In genomic region chr6:125039533-125040153, GRCm38 (mm10) we compare ENCODE assay signal across 7 mouse cellular contexts. TPM values are rescaled to one million over a fixed set of nuclear protein-coding genes. Genes with fewer than 3 reads are reported as not detected.
DNase-seq lines count a peak whose midpoint lies in the region; ATAC-seq and TF ChIP-seq lines count a peak whose summit lies in the region.

Ing4 (plus strand) TSS chr6:125039760.

- ATAC-seq in intestine, postnatal 0 days = peak; percentile 96
- peak; percentile 96 for ATAC-seq in midbrain, embryonic 12.5 days (ENCODE audit: low FRiP score, low read depth)

- H3K9me3 ChIP-seq in embryonic facial prominence, embryonic 10.5 days = no peaks in the 10 kb centered on the region
- H3K9me3 ChIP-seq in intestine, postnatal 0 days (ENCODE audit: control insufficient read depth) = no peaks in the 10 kb centered on the region
- H3K9me3 ChIP-seq in midbrain, embryonic 12.5 days = no peaks in the 10 kb centered on the region

- intact Hi-C loops in left cerebral cortex, postnatal 4 days (cut with DNase I) = no loop called here

- no peak for TF ChIP-seq POLR2A in small intestine, adult 2 months (IDR thresholded peaks at IDR 0.05; ENCODE audit: low read depth, low read length)

- H3K27ac ChIP-seq in embryonic facial prominence, embryonic 10.5 days (replicated peaks) = peak within 1 kb of the TSS; percentile 90
- H3K27ac ChIP-seq in intestine, postnatal 0 days (ENCODE audit: low read depth, low read length) = peak within 1 kb of the TSS; percentile 62; the same call in 1 of the 2 replicates
- peak within 1 kb of the TSS; percentile 62 for H3K27ac ChIP-seq in midbrain, embryonic 12.5 days (replicated peaks)
- peak within 1 kb of the TSS; percentile 5; the same call in 1 of the 2 replicates for H3K27ac ChIP-seq in small intestine, adult 2 months (ENCODE audit: insufficient read depth, low read depth, low read length)

- H3K36me3 ChIP-seq in embryonic facial prominence, embryonic 10.5 days (replicated peaks) = peaks cover 66% of the 10 kb centered on the region
- H3K36me3 ChIP-seq in intestine, postnatal 0 days (ENCODE audit: control insufficient read depth, insufficient read depth) = peaks cover 38% of the 10 kb centered on the region
- peaks cover 36% of the 10 kb centered on the region for H3K36me3 ChIP-seq in midbrain, embryonic 12.5 days
- H3K36me3 ChIP-seq in small intestine, adult 2 months (ENCODE audit: control insufficient read depth, insufficient read depth, low read length) = peaks cover 29% of the 10 kb centered on the region

- H3K4me3 ChIP-seq in embryonic facial prominence, embryonic 10.5 days = peak within 1 kb of the TSS; percentile 79
- H3K4me3 ChIP-seq in intestine, postnatal 0 days (ENCODE audit: low read depth, low read length) = peak within 1 kb of the TSS; percentile 72
- peak within 1 kb of the TSS; percentile 72 for H3K4me3 ChIP-seq in midbrain, embryonic 12.5 days
- peak within 1 kb of the TSS; percentile 77 for H3K4me3 ChIP-seq in small intestine, adult 2 months (ENCODE audit: low read depth, low read length)

- H3K9ac ChIP-seq in intestine, postnatal 0 days (ENCODE audit: low read depth, low read length) = peak within 1 kb of the TSS; percentile 62
- peak within 1 kb of the TSS; percentile 76 for H3K9ac ChIP-seq in midbrain, embryonic 12.5 days (replicated peaks)

- H3K27me3 ChIP-seq in embryonic facial prominence, embryonic 10.5 days (replicated peaks; ENCODE audit: low read depth, poor library complexity, severe bottlenecking) = no peaks in the 10 kb centered on the region
- no peaks in the 10 kb centered on the region for H3K27me3 ChIP-seq in intestine, postnatal 0 days (replicated peaks; ENCODE audit: control insufficient read depth, insufficient read depth, low read length)
- H3K27me3 ChIP-seq in midbrain, embryonic 12.5 days = no peaks in the 10 kb centered on the region
- no peaks in the 10 kb centered on the region for H3K27me3 ChIP-seq in small intestine, adult 2 months (ENCODE audit: control insufficient read depth, insufficient read depth, low read length)

- peak; percentile 91 for DNase-seq in adrenal gland, postnatal 10 days
- DNase-seq in embryonic facial prominence, embryonic 10.5 days (ENCODE audit: low spot score) = peak; percentile 90
- DNase-seq in gonadal fat pad, adult 2 months (ENCODE audit: low read depth) = peak; percentile 94
- DNase-seq in left cerebral cortex, postnatal 4 days = peak; percentile 90

- TF ChIP-seq CTCF in intestine, postnatal 0 days (IDR thresholded peaks at IDR 0.05; ENCODE audit: low read depth) = no peak
- no peak for TF ChIP-seq CTCF in small intestine, adult 2 months (IDR thresholded peaks at IDR 0.05; ENCODE audit: extremely low read depth, insufficient read length, insufficient replicate concordance, low read depth, low read length)

- peaks cover 15% of the 10 kb centered on the region for H3K4me1 ChIP-seq in embryonic facial prominence, embryonic 10.5 days
- no peaks in the 10 kb centered on the region for H3K4me1 ChIP-seq in intestine, postnatal 0 days (replicated peaks; ENCODE audit: control insufficient read depth, insufficient read depth, low read length)
- peaks cover 16% of the 10 kb centered on the region for H3K4me1 ChIP-seq in midbrain, embryonic 12.5 days
- peaks cover 4% of the 10 kb centered on the region; the same call in 1 of the 2 replicates for H3K4me1 ChIP-seq in small intestine, adult 2 months (ENCODE audit: control insufficient read depth, insufficient read depth, insufficient read length, low read length)

- under 1% methylated on average over 26 of the region's 26 CpGs for WGBS in embryonic facial prominence, embryonic 10.5 days
- under 1% methylated on average over 26 of the region's 26 CpGs for WGBS in intestine, postnatal 0 days
- WGBS in midbrain, embryonic 12.5 days = under 1% methylated on average over 26 of the region's 26 CpGs
- WGBS in small intestine, adult 2 months = under 1% methylated on average over 26 of the region's 26 CpGs

- peak within 1 kb of the TSS; percentile 66 for H3K4me2 ChIP-seq in intestine, postnatal 0 days (replicated peaks; ENCODE audit: low read depth)
- peak within 1 kb of the TSS; percentile 88 for H3K4me2 ChIP-seq in midbrain, embryonic 12.5 days (replicated peaks)

RNA-seq across cellular contexts. Expression of gene Ing4, which starts in this region (rescaled TPM):
- 10 to 100 TPM; 72.5 to 83.1 TPM for total RNA-seq in adrenal gland, postnatal 10 days (2021)
- 125 and 137 TPM in 2 replicates for polyA plus RNA-seq in embryonic facial prominence, embryonic 10.5 days (2016; fragmentation: Nextera tagmentation; extraction: Ambion mirVana)
- polyA plus RNA-seq in gonadal fat pad, adult 2 months (2012; rRNA removed) = 43.6 and 59.6 TPM in 2 replicates
- 65.4 and 70.1 TPM in 2 replicates for polyA plus RNA-seq in intestine, postnatal 0 days (2015; fragmentation: Nextera tagmentation; extraction: Ambion mirVana)
- 10 to 100 TPM; 67.4 to 72.0 TPM for total RNA-seq in left cerebral cortex, postnatal 4 days (2021)
- 163 and 171 TPM in 2 replicates for polyA plus RNA-seq in midbrain, embryonic 12.5 days (2016; fragmentation: Nextera tagmentation; extraction: Ambion mirVana)
- polyA plus RNA-seq in small intestine, adult 2 months (2012; rRNA removed) = 14.2 and 32.7 TPM in 2 replicates

Comparison
In these comparisons a context has a peak if more than half of its experiments do, and no peak if none do; other contexts are left out.
1. Peak in every context shown above with its lines: DNase-seq, ATAC-seq, H3K4me3 ChIP-seq and H3K27ac ChIP-seq.
2. H3K27ac ChIP-seq: peak in every context shown above with its lines; median percentile 90 in embryonic facial prominence, embryonic 10.5 days; 62 in intestine, postnatal 0 days; 62 in midbrain, embryonic 12.5 days; 5 in small intestine, adult 2 months.